Mouse (Mus musculus): ENCODE data around the gene Nme7. TPM values are rescaled to one million over a fixed set of nuclear protein-coding genes. Genes with fewer than 3 reads are reported as not detected.

Gene Nme7
- polyA plus RNA-seq, 1 experiment = 10.7 TPM

DNA sequence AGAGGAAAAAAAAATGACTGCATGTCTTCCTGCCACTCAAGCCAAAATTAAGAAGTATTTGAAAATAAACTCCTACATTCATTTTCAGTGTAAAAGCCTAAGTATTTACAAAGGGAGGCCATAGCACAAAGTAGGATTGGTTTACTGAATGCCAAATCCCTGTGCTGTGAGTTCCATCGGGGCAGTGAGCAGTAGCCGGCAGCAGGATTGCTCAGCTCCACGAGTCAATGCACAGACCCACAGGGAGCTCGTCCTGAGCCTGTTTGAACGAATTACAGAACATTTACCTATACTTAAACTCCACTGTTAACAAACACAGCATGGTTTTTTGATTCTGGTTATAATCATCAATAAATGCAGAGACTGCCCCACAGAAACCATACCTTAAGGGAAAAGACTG, 128.7 kb downstream of the Nme7 start:
- TF ChIP-seq CEBPB (IDR thresholded peaks at IDR 0.05; ENCODE audit: insufficient read depth, poor library complexity, severe bottlenecking) = no peak
- no peak for TF ChIP-seq TCF3 (IDR thresholded peaks at IDR 0.05; ENCODE audit: insufficient read length, low read depth)
- TF ChIP-seq TCF12 (IDR thresholded peaks at IDR 0.05; ENCODE audit: insufficient read depth, poor library complexity, severe bottlenecking) = no peak
- no peak for TF ChIP-seq USF1 (IDR thresholded peaks at IDR 0.05; ENCODE audit: low read depth)
- no peak for TF ChIP-seq REST (IDR thresholded peaks at IDR 0.05; ENCODE audit: insufficient read depth, insufficient read length)
- no peak for TF ChIP-seq SRF (IDR thresholded peaks at IDR 0.05; ENCODE audit: control insufficient read depth, insufficient read length, low read depth)
- no peak for TF ChIP-seq MAX (IDR thresholded peaks at IDR 0.05; ENCODE audit: low read depth)
- no peak for TF ChIP-seq E2F4 (IDR thresholded peaks at IDR 0.05; ENCODE audit: insufficient read depth)
- TF ChIP-seq POLR2AphosphoS2 (IDR thresholded peaks at IDR 0.05; ENCODE audit: insufficient read length, low read depth) = no peak
- TF ChIP-seq MYOD1 (IDR thresholded peaks at IDR 0.05; ENCODE audit: control insufficient read depth in 1 of 3, insufficient read length in 2 of 3, low read depth in 2 of 3) = no peak
- TF ChIP-seq POLR2A (IDR thresholded peaks at IDR 0.05; ENCODE audit: insufficient read length, low read depth) = no peak
- no peak for TF ChIP-seq MYOG (IDR thresholded peaks at IDR 0.05; ENCODE audit: control insufficient read depth in 1 of 3, insufficient read depth in 1 of 3, insufficient read length in 2 of 3, low read depth in 2 of 3)
- Histone ChIP-seq H3K27me3 (ENCODE audit: control insufficient read depth, insufficient read depth, insufficient read length) (no peaks in the 10 kb centered on the region), H3K4me2 (ENCODE audit: low read depth) (no peak overlapping the region), H3ac (ENCODE audit: control insufficient read depth, insufficient read length) (no peak overlapping the region), H3K36me3 (ENCODE audit: control insufficient read depth, insufficient read depth) (no peaks in the 10 kb centered on the region), H3K4me3 (no peak overlapping the region), H3K79me2 (ENCODE audit: control insufficient read depth, insufficient read depth) (no peaks in the 10 kb centered on the region)

DNA sequence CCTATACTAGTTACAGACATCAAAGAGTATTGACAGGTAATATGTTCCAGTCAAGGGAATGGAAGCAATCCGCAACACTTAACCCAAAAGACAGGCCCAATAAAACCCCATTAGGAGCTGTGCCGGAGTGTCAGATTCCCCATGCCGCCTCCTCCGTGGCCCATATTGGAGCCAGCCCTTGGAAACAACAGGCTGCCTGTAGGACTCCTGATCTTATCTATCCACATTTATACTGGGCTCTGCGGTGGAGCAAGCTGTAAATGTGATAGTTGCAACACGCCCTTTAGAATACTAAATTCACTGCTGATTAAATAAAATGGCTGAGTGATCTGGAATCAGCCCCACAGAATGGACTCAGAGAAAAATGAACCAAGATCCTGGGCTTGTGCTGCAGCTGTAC, 130.1 kb downstream of the Nme7 start:
- Histone ChIP-seq H3K4me2 (ENCODE audit: low read depth) (no peak overlapping the region), H3K27me3 (ENCODE audit: control insufficient read depth, insufficient read depth, insufficient read length) (no peaks in the 10 kb centered on the region), H3K79me2 (ENCODE audit: control insufficient read depth, insufficient read depth) (no peaks in the 10 kb centered on the region), H3ac (ENCODE audit: control insufficient read depth, insufficient read length) (no peak overlapping the region), H3K36me3 (ENCODE audit: control insufficient read depth, insufficient read depth) (no peaks in the 10 kb centered on the region), H3K4me3 (no peak overlapping the region)
- TF ChIP-seq SRF (IDR thresholded peaks at IDR 0.05; ENCODE audit: control insufficient read depth, insufficient read length, low read depth) (no peak), REST (IDR thresholded peaks at IDR 0.05; ENCODE audit: insufficient read depth, insufficient read length) (no peak), CEBPB (IDR thresholded peaks at IDR 0.05; ENCODE audit: insufficient read depth, poor library complexity, severe bottlenecking) (no peak), E2F4 (IDR thresholded peaks at IDR 0.05; ENCODE audit: insufficient read depth) (no peak), TCF3 (IDR thresholded peaks at IDR 0.05; ENCODE audit: insufficient read length, low read depth) (no peak), POLR2A (IDR thresholded peaks at IDR 0.05; ENCODE audit: insufficient read length, low read depth) (no peak), MYOG (IDR thresholded peaks at IDR 0.05; ENCODE audit: control insufficient read depth in 1 of 3, insufficient read depth in 1 of 3, insufficient read length in 2 of 3, low read depth in 2 of 3) (no peak), MAX (IDR thresholded peaks at IDR 0.05; ENCODE audit: low read depth) (no peak), TCF12 (IDR thresholded peaks at IDR 0.05; ENCODE audit: insufficient read depth, poor library complexity, severe bottlenecking) (no peak), POLR2AphosphoS2 (IDR thresholded peaks at IDR 0.05; ENCODE audit: insufficient read length, low read depth) (no peak), USF1 (IDR thresholded peaks at IDR 0.05; ENCODE audit: low read depth) (no peak), MYOD1 (IDR thresholded peaks at IDR 0.05; ENCODE audit: control insufficient read depth in 1 of 3, insufficient read length in 2 of 3, low read depth in 2 of 3) (no peak)

DNA sequence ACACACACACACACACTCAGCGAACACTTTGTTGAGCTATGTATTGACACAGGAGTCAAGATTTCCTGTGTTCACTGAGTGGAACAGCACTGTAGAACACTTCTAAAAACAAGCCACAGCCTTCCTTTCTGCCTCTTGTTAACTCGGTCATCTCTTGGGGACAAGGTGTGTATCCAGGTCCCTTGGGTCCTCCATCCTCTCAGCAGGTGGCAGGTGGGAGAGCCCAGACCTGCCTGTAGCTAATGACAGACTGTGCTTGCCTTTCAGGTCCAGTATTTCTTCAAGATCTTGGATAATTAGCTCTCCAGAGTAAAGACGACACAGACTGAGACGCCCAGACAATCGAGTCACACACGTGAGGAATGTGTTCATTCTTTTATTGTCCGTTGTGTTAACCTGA, 132.8 kb downstream of the Nme7 start:
- TF ChIP-seq MAX (IDR thresholded peaks at IDR 0.05; ENCODE audit: low read depth) (no peak), POLR2A (IDR thresholded peaks at IDR 0.05; ENCODE audit: insufficient read length, low read depth) (no peak), E2F4 (IDR thresholded peaks at IDR 0.05; ENCODE audit: insufficient read depth) (no peak), TCF3 (IDR thresholded peaks at IDR 0.05; ENCODE audit: insufficient read length, low read depth) (no peak), TCF12 (IDR thresholded peaks at IDR 0.05; ENCODE audit: insufficient read depth, poor library complexity, severe bottlenecking) (no peak), POLR2AphosphoS2 (IDR thresholded peaks at IDR 0.05; ENCODE audit: insufficient read length, low read depth) (no peak), CEBPB (IDR thresholded peaks at IDR 0.05; ENCODE audit: insufficient read depth, poor library complexity, severe bottlenecking) (no peak), MYOG (IDR thresholded peaks at IDR 0.05; ENCODE audit: control insufficient read depth in 1 of 3, insufficient read depth in 1 of 3, insufficient read length in 2 of 3, low read depth in 2 of 3) (no peak), MYOD1 (IDR thresholded peaks at IDR 0.05; ENCODE audit: control insufficient read depth in 1 of 3, insufficient read length in 2 of 3, low read depth in 2 of 3) (no peak), SRF (IDR thresholded peaks at IDR 0.05; ENCODE audit: control insufficient read depth, insufficient read length, low read depth) (no peak), REST (IDR thresholded peaks at IDR 0.05; ENCODE audit: insufficient read depth, insufficient read length) (no peak), USF1 (IDR thresholded peaks at IDR 0.05; ENCODE audit: low read depth) (no peak)
- peaks cover 7% of the 10 kb centered on the region for H3K36me3 ChIP-seq (ENCODE audit: control insufficient read depth, insufficient read depth)
- no peaks in the 10 kb centered on the region for H3K27me3 ChIP-seq (ENCODE audit: control insufficient read depth, insufficient read depth, insufficient read length)
- H3ac ChIP-seq (ENCODE audit: control insufficient read depth, insufficient read length) = no peak overlapping the region
- no peak overlapping the region for H3K4me3 ChIP-seq
- no peaks in the 10 kb centered on the region for H3K79me2 ChIP-seq (ENCODE audit: control insufficient read depth, insufficient read depth)
- no peak overlapping the region for H3K4me2 ChIP-seq (ENCODE audit: low read depth)

DNA sequence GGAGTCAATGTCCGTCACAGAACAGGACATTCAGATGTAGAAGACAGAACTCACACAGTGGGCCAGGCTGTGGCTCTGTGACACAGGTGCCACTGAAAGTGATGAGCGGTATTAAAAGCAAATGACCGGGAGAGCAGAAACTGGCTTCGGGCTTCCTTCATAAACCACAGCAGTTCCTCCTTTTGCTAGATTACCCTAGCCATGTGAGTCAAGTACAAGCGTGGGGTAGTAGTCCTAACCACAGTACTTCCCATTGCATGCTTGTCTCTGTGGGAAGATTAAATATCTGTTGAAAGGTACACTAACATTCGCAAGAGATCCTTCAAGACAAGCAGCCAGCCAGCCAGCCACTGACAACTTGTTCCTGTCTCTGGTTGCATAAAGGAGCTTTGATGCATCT, 136.3 kb downstream of the Nme7 start:
- peaks cover 7% of the 10 kb centered on the region for H3K36me3 ChIP-seq (ENCODE audit: control insufficient read depth, insufficient read depth)

More for the DNA sequence above, 136.3 kb downstream of the Nme7 start:
- Histone ChIP-seq H3K27me3 (ENCODE audit: control insufficient read depth, insufficient read depth, insufficient read length) (no peaks in the 10 kb centered on the region), H3K4me3 (no peak overlapping the region), H3ac (ENCODE audit: control insufficient read depth, insufficient read length) (no peak overlapping the region), H3K4me2 (ENCODE audit: low read depth) (no peak overlapping the region), H3K79me2 (ENCODE audit: control insufficient read depth, insufficient read depth) (no peaks in the 10 kb centered on the region)
- no peak for TF ChIP-seq MYOD1 (IDR thresholded peaks at IDR 0.05; ENCODE audit: control insufficient read depth in 1 of 3, insufficient read length in 2 of 3, low read depth in 2 of 3)
- no peak for TF ChIP-seq CEBPB (IDR thresholded peaks at IDR 0.05; ENCODE audit: insufficient read depth, poor library complexity, severe bottlenecking)
- no peak for TF ChIP-seq MAX (IDR thresholded peaks at IDR 0.05; ENCODE audit: low read depth)
- no peak for TF ChIP-seq TCF3 (IDR thresholded peaks at IDR 0.05; ENCODE audit: insufficient read length, low read depth)
- TF ChIP-seq TCF12 (IDR thresholded peaks at IDR 0.05; ENCODE audit: insufficient read depth, poor library complexity, severe bottlenecking) = no peak
- no peak for TF ChIP-seq POLR2A (IDR thresholded peaks at IDR 0.05; ENCODE audit: insufficient read length, low read depth)
- TF ChIP-seq REST (IDR thresholded peaks at IDR 0.05; ENCODE audit: insufficient read depth, insufficient read length) = no peak

Data from myocyte (in vitro differentiated cells).